Comparison of ENCODE assay signal across 21 mouse cellular contexts in genomic region chr2:32348311-32348710, GRCm38 (mm10). TPM values are rescaled to one million over a fixed set of nuclear protein-coding genes. Genes with fewer than 3 reads are reported as not detected.
DNase-seq lines count a peak whose midpoint lies in the region; ATAC-seq and TF ChIP-seq lines count a peak whose summit lies in the region.
"Had no signal": no experiment of that assay in that cellular context is flagged by ENCODE, and none has a peak within 500 bp of the region (broad histone marks: within the 10 kb centered on the region; RNA-seq: fewer than 3 reads in every experiment).

No protein-coding gene starts in this region.

- no peak for TF ChIP-seq CTCF in liver, postnatal 0 days (IDR thresholded peaks at IDR 0.05; ENCODE audit: low read depth)

- no peaks in the 10 kb centered on the region for H3K27me3 ChIP-seq in embryonic facial prominence, embryonic 13.5 days
- peaks cover 21% of the 10 kb centered on the region for H3K27me3 ChIP-seq in embryonic facial prominence, embryonic 10.5 days (replicated peaks; ENCODE audit: low read depth, poor library complexity, severe bottlenecking)
- peaks cover 22% of the 10 kb centered on the region for H3K27me3 ChIP-seq in liver, postnatal 0 days (ENCODE audit: insufficient read depth, low read length)
- H3K27me3 ChIP-seq: intestine, embryonic 15.5 days; kidney, embryonic 15.5 days; neural tube, embryonic 15.5 days had no signal

- 77% methylated on average over 11 of the region's 11 CpGs for WGBS in embryonic facial prominence, embryonic 13.5 days
- 88% methylated on average over 11 of the region's 11 CpGs for WGBS in embryonic facial prominence, embryonic 10.5 days
- WGBS in liver, postnatal 0 days (ENCODE audit: insufficient replicate concordance), result 76% methylated on average over 11 of the region's 11 CpGs

- no peak for TF ChIP-seq EP300 in liver, postnatal 0 days (IDR thresholded peaks at IDR 0.05; ENCODE audit: low read depth)

- no peak for ATAC-seq in embryonic facial prominence, embryonic 13.5 days (ENCODE audit: insufficient number of reproducible peaks, insufficient read depth, low FRiP score, low TSS enrichment, low read depth)
- no peak for ATAC-seq in liver, postnatal 0 days
- ATAC-seq: forebrain, embryonic 14.5 days; intestine, embryonic 15.5 days had no signal

- 0 out of 2 replicates have a peak overlapping the region, but pooled peaks have one; percentile 6 for H3K9ac ChIP-seq in embryonic facial prominence, embryonic 13.5 days
- no peak overlapping the region for H3K9ac ChIP-seq in liver, postnatal 0 days (replicated peaks)
- H3K9ac ChIP-seq: heart, embryonic 12.5 days; hindbrain, embryonic 14.5 days; intestine, embryonic 15.5 days; kidney, embryonic 15.5 days; neural tube, embryonic 15.5 days had no signal

- intact Hi-C loops in left cerebral cortex, postnatal 14 days (cut with DNase I), result no loop called here
- intact Hi-C loops in left cerebral cortex, postnatal 10 days (cut with DNase I), result no loop called here

- H3K4me3 ChIP-seq in embryonic facial prominence, embryonic 13.5 days, result no peak overlapping the region
- no peak overlapping the region for H3K4me3 ChIP-seq in embryonic facial prominence, embryonic 10.5 days
- H3K4me3 ChIP-seq in liver, postnatal 0 days (ENCODE audit: low read depth, low read length), result no peak overlapping the region
- H3K4me3 ChIP-seq: erythroblast, embryonic 14.5 days; heart, embryonic 12.5 days; intestine, embryonic 15.5 days; kidney, embryonic 15.5 days; neural tube, embryonic 15.5 days had no signal

- H3K36me3 ChIP-seq in embryonic facial prominence, embryonic 13.5 days, result peaks cover 42% of the 10 kb centered on the region
- H3K36me3 ChIP-seq in embryonic facial prominence, embryonic 10.5 days (replicated peaks), result peaks cover 53% of the 10 kb centered on the region
- no peaks in the 10 kb centered on the region for H3K36me3 ChIP-seq in liver, postnatal 0 days (replicated peaks; ENCODE audit: insufficient read depth, low read length)
- H3K36me3 ChIP-seq: heart, embryonic 12.5 days; intestine, embryonic 15.5 days; kidney, embryonic 15.5 days had no signal

- no peak overlapping the region for H3K4me2 ChIP-seq in embryonic facial prominence, embryonic 13.5 days
- H3K4me2 ChIP-seq in liver, postnatal 0 days (ENCODE audit: low read depth, low read length), result no peak overlapping the region
- H3K4me2 ChIP-seq: heart, embryonic 12.5 days; hindbrain, embryonic 14.5 days; intestine, embryonic 15.5 days; kidney, embryonic 15.5 days; neural tube, embryonic 15.5 days had no signal

- no peaks in the 10 kb centered on the region for H3K9me3 ChIP-seq in embryonic facial prominence, embryonic 13.5 days
- no peaks in the 10 kb centered on the region for H3K9me3 ChIP-seq in embryonic facial prominence, embryonic 10.5 days
- H3K9me3 ChIP-seq in liver, postnatal 0 days (ENCODE audit: low read length), result no peaks in the 10 kb centered on the region
- H3K9me3 ChIP-seq: heart, embryonic 12.5 days; intestine, embryonic 15.5 days; kidney, embryonic 15.5 days; neural tube, embryonic 15.5 days had no signal

- no peak overlapping the region for H3K27ac ChIP-seq in embryonic facial prominence, embryonic 13.5 days
- no peak overlapping the region for H3K27ac ChIP-seq in embryonic facial prominence, embryonic 10.5 days (replicated peaks)
- no peak overlapping the region for H3K27ac ChIP-seq in liver, postnatal 0 days (ENCODE audit: low read depth)
- H3K27ac ChIP-seq: hindbrain, embryonic 14.5 days; intestine, embryonic 15.5 days; kidney, embryonic 15.5 days; neural tube, embryonic 15.5 days had no signal

- H3K4me1 ChIP-seq in embryonic facial prominence, embryonic 13.5 days, result peaks cover 47% of the 10 kb centered on the region
- peaks cover 41% of the 10 kb centered on the region for H3K4me1 ChIP-seq in embryonic facial prominence, embryonic 10.5 days
- H3K4me1 ChIP-seq in liver, postnatal 0 days (ENCODE audit: insufficient read depth), result peaks cover 9% of the 10 kb centered on the region

- DNase-seq in embryonic facial prominence, embryonic 10.5 days (ENCODE audit: low spot score), result no peak
- peak; percentile 62 to 70 for DNase-seq in left cerebral cortex, postnatal 14 days (ENCODE audit: low spot score in 2 of 2)
- DNase-seq in left cerebral cortex, postnatal 10 days (ENCODE audit: extremely low spot score in 1 of 2, low spot score in 2 of 2), result no peak
- peak; percentile 63 to 72 for DNase-seq in cerebellum, postnatal 14 days
- peak; percentile 58 to 64 for DNase-seq in right cerebral cortex, postnatal 10 days (ENCODE audit: low spot score in 2 of 2)
- DNase-seq in liver, postnatal 0 days, result no peak
- no peak for DNase-seq in embryo, embryonic 10.5 days (ENCODE audit: low spot score)
- DNase-seq: adrenal gland, adult 8-10 months; lung, adult 2 months; lung, postnatal 36 days; retina, postnatal 1 day; thymus, postnatal 14 days had no signal

RNA-seq across cellular contexts. Expression of gene Ciz1, which starts 3.8 kb away (rescaled TPM):
- 48.6 and 54.2 TPM in 2 replicates for polyA plus RNA-seq in embryonic facial prominence, embryonic 13.5 days (2015; fragmentation: Nextera tagmentation; extraction: Ambion mirVana)
- 65.8 and 66.4 TPM in 2 replicates for polyA plus RNA-seq in embryonic facial prominence, embryonic 10.5 days (2016; fragmentation: Nextera tagmentation; extraction: Ambion mirVana)
- 10 to 100 TPM; 69.5 to 79.0 TPM for total RNA-seq in left cerebral cortex, postnatal 14 days (2021)
- total RNA-seq in left cerebral cortex, postnatal 10 days (2021), result 10 to 100 TPM; 65.2 to 75.1 TPM
- polyA plus RNA-seq in liver, postnatal 0 days (2015; fragmentation: Nextera tagmentation; extraction: Ambion mirVana), result 9.0 and 9.9 TPM in 2 replicates

RNA-seq across cellular contexts. Expression of gene Dnm1, which starts 4.8 kb away (rescaled TPM):
- 31.9 and 32.4 TPM in 2 replicates for polyA plus RNA-seq in embryonic facial prominence, embryonic 13.5 days (2015; fragmentation: Nextera tagmentation; extraction: Ambion mirVana)
- polyA plus RNA-seq in embryonic facial prominence, embryonic 10.5 days (2016; fragmentation: Nextera tagmentation; extraction: Ambion mirVana), result 20.7 and 23.5 TPM in 2 replicates
- total RNA-seq in left cerebral cortex, postnatal 14 days (2021), result 1,000 to 10,000 TPM; 1,093 to 1,153 TPM
- 100 to 1,000 TPM; 707 to 727 TPM for total RNA-seq in left cerebral cortex, postnatal 10 days (2021)
- 0.06 and 0.25 TPM in 2 replicates for polyA plus RNA-seq in liver, postnatal 0 days (2015; fragmentation: Nextera tagmentation; extraction: Ambion mirVana)
- total RNA-seq: granulocyte monocyte progenitor cell, adult 5-6 weeks had no signal

RNA-seq across cellular contexts. Expression of gene 1110008P14Rik, which starts 33.4 kb away (rescaled TPM):
- polyA plus RNA-seq in embryonic facial prominence, embryonic 13.5 days (2015; fragmentation: Nextera tagmentation; extraction: Ambion mirVana), result 44.1 and 47.8 TPM in 2 replicates
- 35.0 and 39.3 TPM in 2 replicates for polyA plus RNA-seq in embryonic facial prominence, embryonic 10.5 days (2016; fragmentation: Nextera tagmentation; extraction: Ambion mirVana)
- 100 to 1,000 TPM; 265 to 282 TPM for total RNA-seq in left cerebral cortex, postnatal 14 days (2021)
- 100 to 1,000 TPM; 168 to 176 TPM for total RNA-seq in left cerebral cortex, postnatal 10 days (2021)
- polyA plus RNA-seq in liver, postnatal 0 days (2015; fragmentation: Nextera tagmentation; extraction: Ambion mirVana), result 30.1 and 32.2 TPM in 2 replicates

RNA-seq across cellular contexts. Expression of gene Lcn2, which starts 39.7 kb away (rescaled TPM):
- 0.22 and 1.5 TPM in 2 replicates for polyA plus RNA-seq in embryonic facial prominence, embryonic 13.5 days (2015; fragmentation: Nextera tagmentation; extraction: Ambion mirVana)
- polyA plus RNA-seq in embryonic facial prominence, embryonic 10.5 days (2016; fragmentation: Nextera tagmentation; extraction: Ambion mirVana), result not detected in 2 replicates
- total RNA-seq in left cerebral cortex, postnatal 14 days (2021), result 1 to 10 TPM; 1.5 to 2.6 TPM
- 1 to 10 TPM; 1.7 to 3.4 TPM for total RNA-seq in left cerebral cortex, postnatal 10 days (2021)
- 411 and 419 TPM in 2 replicates for polyA plus RNA-seq in liver, postnatal 0 days (2015; fragmentation: Nextera tagmentation; extraction: Ambion mirVana)

RNA-seq across cellular contexts. Expression of gene Ptges2, which starts 47.4 kb away (rescaled TPM):
- 30.0 and 30.4 TPM in 2 replicates for polyA plus RNA-seq in embryonic facial prominence, embryonic 13.5 days (2015; fragmentation: Nextera tagmentation; extraction: Ambion mirVana)
- polyA plus RNA-seq in embryonic facial prominence, embryonic 10.5 days (2016; fragmentation: Nextera tagmentation; extraction: Ambion mirVana), result 32.2 and 32.5 TPM in 2 replicates
- 10 to 100 TPM; 43.5 to 48.3 TPM for total RNA-seq in left cerebral cortex, postnatal 14 days (2021)
- total RNA-seq in left cerebral cortex, postnatal 10 days (2021), result 10 to 100 TPM; 46.5 to 46.9 TPM
- polyA plus RNA-seq in liver, postnatal 0 days (2015; fragmentation: Nextera tagmentation; extraction: Ambion mirVana), result 13.8 and 15.7 TPM in 2 replicates

Comparison
In these comparisons a context has a peak if more than half of its experiments do, and no peak if none do; other contexts are left out.
1. DNase-seq: peak in left cerebral cortex, postnatal 14 days (2 of 2), cerebellum, postnatal 14 days (2 of 2) and right cerebral cortex, postnatal 10 days (2 of 2); none in embryonic facial prominence, embryonic 10.5 days (single experiment), left cerebral cortex, postnatal 10 days (0 of 2), liver, postnatal 0 days (single experiment) and embryo, embryonic 10.5 days (single experiment).
2. RNA of gene Dnm1, which starts 4.8 kb away (polyA plus RNA-seq): 31.9 to 32.4 TPM in embryonic facial prominence, embryonic 13.5 days and 20.7 to 23.5 TPM in embryonic facial prominence, embryonic 10.5 days; 0.06 to 0.25 TPM in liver, postnatal 0 days; every median in the first group is over 10 times any median in the second.